Mouse (Mus musculus) liver, postnatal 0 days (tissue): Measurements from ENCODE around the gene Krt34.

Source experiments
- CTCF ChIP-seq: sonication (generic); IDR thresholded peaks from 2 replicates; pipeline ENCODE4 v1.5.1; 2016; ENCODE audit warnings: antibody characterized with exemption, low read depth
- EP300 ChIP-seq: IDR thresholded peaks from 2 replicates; pipeline ENCODE4 v1.6.1; 2016; ENCODE audit warnings: antibody characterized with exemption, low read depth, mild to moderate bottlenecking

DNA sequence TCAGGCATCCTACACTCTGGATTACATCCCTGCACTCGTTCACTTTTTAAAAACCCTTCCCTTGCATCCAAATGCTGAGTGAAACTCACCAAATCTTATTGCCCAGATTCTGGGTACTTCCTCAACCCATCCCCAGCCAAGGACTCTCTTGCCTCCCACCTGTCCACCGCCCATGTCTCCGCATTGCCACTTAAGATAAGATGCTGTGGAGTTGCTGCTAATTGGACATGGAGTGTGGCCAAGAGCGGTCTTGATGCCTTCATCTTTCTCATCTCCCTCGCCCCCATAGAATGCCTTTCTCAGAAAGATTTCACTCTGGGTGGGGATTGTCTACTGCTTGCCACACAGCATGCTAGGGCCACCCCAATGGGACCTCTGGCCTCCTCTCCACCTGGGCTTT is 33.0 kb downstream of the Krt34 start:
- TF ChIP-seq CTCF (no peak), EP300 (no peak)
